ENCODE assay signal across 24 mouse cellular contexts in the genomic region with DNA sequence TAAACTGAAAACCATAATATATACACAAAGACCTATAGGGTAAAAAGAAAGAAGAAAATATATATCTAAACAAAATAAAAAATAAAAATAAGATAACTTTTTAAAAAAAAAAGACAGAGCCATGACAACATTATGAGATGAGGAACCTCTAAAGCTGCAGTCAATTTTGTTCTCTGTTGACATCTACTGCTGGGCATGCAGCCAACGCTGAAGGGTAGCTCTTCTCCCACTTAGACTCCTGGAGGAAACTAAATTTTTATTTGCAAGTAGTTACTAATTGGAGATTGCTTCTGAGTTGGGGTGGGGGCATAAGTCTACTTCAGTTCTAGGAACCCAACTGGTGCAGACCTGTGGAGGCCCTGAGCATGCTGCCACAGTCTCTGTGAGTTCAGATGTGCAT.
DNase-seq lines count a peak whose midpoint lies in the region; ATAC-seq and TF ChIP-seq lines count a peak whose summit lies in the region.
"Had no signal": no experiment of that assay in that cellular context is flagged by ENCODE, and none has a peak within 500 bp of the region (broad histone marks: within the 10 kb centered on the region; RNA-seq: fewer than 3 reads in every experiment).

No protein-coding gene starts in this region.

- peak; percentile 7 for DNase-seq in embryonic facial prominence, embryonic 14.5 days (ENCODE audit: low spot score)
- no peak for DNase-seq in embryonic facial prominence, embryonic 10.5 days (ENCODE audit: low spot score)
- DNase-seq in kidney, postnatal 14 days, result peak; percentile 5
- DNase-seq in lung, embryonic 14.5 days, result peak; percentile 75
- DNase-seq in lung, postnatal 25 days (ENCODE audit: low spot score), result no peak
- peak; percentile 4 for DNase-seq in NIH3T3 (ENCODE audit: low read depth)
- DNase-seq in thymus, adult 2 months, result no peak
- DNase-seq: adrenal gland, adult 2 months; cerebellum, adult 11-12 months; cerebellum, postnatal 25 days; thymus, adult 18-20 months; thymus, postnatal 4 days had no signal

- no peak for ATAC-seq in embryonic facial prominence, embryonic 14.5 days (ENCODE audit: low read depth)
- no peak for ATAC-seq in kidney, embryonic 14.5 days (ENCODE audit: low FRiP score, low TSS enrichment)
- ATAC-seq in lung, embryonic 14.5 days (ENCODE audit: insufficient read depth), result no peak
- ATAC-seq: CD4-positive, CD25-positive, alpha-beta regulatory T cell, adult 4 months; forebrain, embryonic 13.5 days; intestine, postnatal 0 days; midbrain, embryonic 13.5 days; Patski had no signal

- TF ChIP-seq CTCF in lung, embryonic 14.5 days (IDR thresholded peaks at IDR 0.05; ENCODE audit: low read depth), result no peak
- no peak for TF ChIP-seq CTCF in thymus, adult 2 months (IDR thresholded peaks at IDR 0.05; ENCODE audit: borderline replicate concordance, control insufficient read depth, extremely low read depth, insufficient read depth, low read length, poor library complexity)

- H3K27me3 ChIP-seq in embryonic facial prominence, embryonic 14.5 days (replicated peaks; ENCODE audit: control insufficient read depth, insufficient read depth, low read length), result no peaks in the 10 kb centered on the region
- no peaks in the 10 kb centered on the region for H3K27me3 ChIP-seq in embryonic facial prominence, embryonic 10.5 days (replicated peaks; ENCODE audit: low read depth, poor library complexity, severe bottlenecking)
- no peaks in the 10 kb centered on the region for H3K27me3 ChIP-seq in kidney, embryonic 14.5 days (ENCODE audit: control insufficient read depth, insufficient read depth, low read length)
- H3K27me3 ChIP-seq in lung, embryonic 14.5 days (ENCODE audit: insufficient read depth, low read length), result no peaks in the 10 kb centered on the region
- H3K27me3 ChIP-seq in thymus, adult 2 months (ENCODE audit: control insufficient read depth, insufficient read depth, low read length), result no peaks in the 10 kb centered on the region
- H3K27me3 ChIP-seq: embryonic facial prominence, embryonic 13.5 days; forebrain, embryonic 13.5 days; hindbrain, embryonic 12.5 days; limb, embryonic 15.5 days; megakaryocyte, embryonic 14.5 days; midbrain, embryonic 13.5 days had no signal

- no peaks in the 10 kb centered on the region for H3K9me3 ChIP-seq in embryonic facial prominence, embryonic 14.5 days (ENCODE audit: control insufficient read depth, low read length)
- no peaks in the 10 kb centered on the region for H3K9me3 ChIP-seq in embryonic facial prominence, embryonic 10.5 days
- H3K9me3 ChIP-seq in kidney, embryonic 14.5 days (ENCODE audit: control insufficient read depth, low read length), result no peaks in the 10 kb centered on the region
- H3K9me3 ChIP-seq in lung, embryonic 14.5 days (ENCODE audit: low read depth, low read length), result no peaks in the 10 kb centered on the region
- H3K9me3 ChIP-seq: forebrain, embryonic 13.5 days; hindbrain, embryonic 12.5 days; limb, embryonic 15.5 days; megakaryocyte, embryonic 14.5 days; midbrain, embryonic 13.5 days had no signal

- 89% methylated on average over 1 of the region's 1 CpGs for WGBS in embryonic facial prominence, embryonic 14.5 days
- WGBS in embryonic facial prominence, embryonic 10.5 days, result 87% methylated on average over 1 of the region's 1 CpGs
- 61% methylated on average over 1 of the region's 1 CpGs for WGBS in kidney, embryonic 14.5 days
- WGBS in lung, embryonic 14.5 days, result 64% methylated on average over 1 of the region's 1 CpGs
- 69% methylated on average over 1 of the region's 1 CpGs for WGBS in thymus, adult 2 months

- TF ChIP-seq POLR2A in thymus, adult 2 months (IDR thresholded peaks at IDR 0.05; ENCODE audit: control insufficient read depth, extremely low read depth, insufficient read depth, low read length, poor library complexity), result no peak

- no peak overlapping the region for H3K4me3 ChIP-seq in embryonic facial prominence, embryonic 14.5 days (ENCODE audit: low read depth, low read length)
- no peak overlapping the region for H3K4me3 ChIP-seq in embryonic facial prominence, embryonic 10.5 days
- no peak overlapping the region for H3K4me3 ChIP-seq in kidney, embryonic 14.5 days (ENCODE audit: low read length)
- no peak overlapping the region for H3K4me3 ChIP-seq in lung, embryonic 14.5 days (ENCODE audit: low read depth, low read length)
- no peak overlapping the region for H3K4me3 ChIP-seq in thymus, adult 2 months (ENCODE audit: control insufficient read depth, insufficient read depth, low read length)
- H3K4me3 ChIP-seq: embryonic facial prominence, embryonic 13.5 days; forebrain, embryonic 13.5 days; hindbrain, embryonic 12.5 days; limb, embryonic 15.5 days; megakaryocyte, embryonic 14.5 days; midbrain, embryonic 13.5 days had no signal

- H3K4me2 ChIP-seq in embryonic facial prominence, embryonic 14.5 days (ENCODE audit: low read depth, low read length), result no peak overlapping the region
- H3K4me2 ChIP-seq in kidney, embryonic 14.5 days (replicated peaks; ENCODE audit: low read depth, low read length), result no peak overlapping the region
- H3K4me2 ChIP-seq in lung, embryonic 14.5 days, result no peak overlapping the region
- H3K4me2 ChIP-seq: embryonic facial prominence, embryonic 13.5 days; forebrain, embryonic 13.5 days; heart, embryonic 11.5 days; hindbrain, embryonic 12.5 days; limb, embryonic 15.5 days; midbrain, embryonic 13.5 days had no signal

- no peak overlapping the region for H3K27ac ChIP-seq in embryonic facial prominence, embryonic 14.5 days (replicated peaks; ENCODE audit: low read depth, low read length)
- no peak overlapping the region for H3K27ac ChIP-seq in embryonic facial prominence, embryonic 10.5 days (replicated peaks)
- no peak overlapping the region for H3K27ac ChIP-seq in kidney, embryonic 14.5 days (ENCODE audit: low read depth, low read length)
- H3K27ac ChIP-seq in lung, embryonic 14.5 days (ENCODE audit: low read depth), result no peak overlapping the region
- no peak overlapping the region for H3K27ac ChIP-seq in thymus, adult 2 months (ENCODE audit: control insufficient read depth, insufficient read depth, low read length)
- H3K27ac ChIP-seq: embryonic facial prominence, embryonic 13.5 days; forebrain, embryonic 13.5 days; hindbrain, embryonic 12.5 days; limb, embryonic 15.5 days; liver, embryonic 14.5 days; midbrain, embryonic 13.5 days had no signal

- H3K9ac ChIP-seq in embryonic facial prominence, embryonic 14.5 days (ENCODE audit: low read depth, low read length), result no peak overlapping the region
- no peak overlapping the region for H3K9ac ChIP-seq in kidney, embryonic 14.5 days (ENCODE audit: low read depth, low read length)
- no peak overlapping the region for H3K9ac ChIP-seq in lung, embryonic 14.5 days
- H3K9ac ChIP-seq: embryonic facial prominence, embryonic 13.5 days; forebrain, embryonic 13.5 days; hindbrain, embryonic 12.5 days; limb, embryonic 15.5 days; liver, embryonic 14.5 days; midbrain, embryonic 13.5 days had no signal

- H3K36me3 ChIP-seq in embryonic facial prominence, embryonic 14.5 days (ENCODE audit: control insufficient read depth, insufficient read depth, low read length), result no peaks in the 10 kb centered on the region
- no peaks in the 10 kb centered on the region for H3K36me3 ChIP-seq in embryonic facial prominence, embryonic 10.5 days (replicated peaks)
- no peaks in the 10 kb centered on the region for H3K36me3 ChIP-seq in kidney, embryonic 14.5 days (ENCODE audit: control insufficient read depth, insufficient read depth, low read length)
- H3K36me3 ChIP-seq in lung, embryonic 14.5 days (ENCODE audit: insufficient read depth), result no peaks in the 10 kb centered on the region
- no peaks in the 10 kb centered on the region for H3K36me3 ChIP-seq in thymus, adult 2 months (ENCODE audit: control insufficient read depth, insufficient read depth, low read length)
- H3K36me3 ChIP-seq: embryonic facial prominence, embryonic 13.5 days; hindbrain, embryonic 12.5 days; limb, embryonic 15.5 days; midbrain, embryonic 13.5 days had no signal

- H3K4me1 ChIP-seq in embryonic facial prominence, embryonic 14.5 days (ENCODE audit: control insufficient read depth, insufficient read depth, low read length), result no peaks in the 10 kb centered on the region
- H3K4me1 ChIP-seq in embryonic facial prominence, embryonic 10.5 days, result no peaks in the 10 kb centered on the region
- H3K4me1 ChIP-seq in kidney, embryonic 14.5 days (ENCODE audit: control insufficient read depth, insufficient read depth, low read length), result no peaks in the 10 kb centered on the region
- no peaks in the 10 kb centered on the region for H3K4me1 ChIP-seq in lung, embryonic 14.5 days (ENCODE audit: insufficient read depth)
- H3K4me1 ChIP-seq in thymus, adult 2 months (replicated peaks; ENCODE audit: control insufficient read depth, insufficient read depth, low read length), result no peaks in the 10 kb centered on the region
- H3K4me1 ChIP-seq: embryonic facial prominence, embryonic 13.5 days; forebrain, embryonic 13.5 days; hindbrain, embryonic 12.5 days; limb, embryonic 15.5 days; megakaryocyte, embryonic 14.5 days; midbrain, embryonic 13.5 days had no signal

Comparison
In these comparisons a context has a peak if more than half of its experiments do, and no peak if none do; other contexts are left out.
1. DNase-seq: peak in embryonic facial prominence, embryonic 14.5 days (single experiment), kidney, postnatal 14 days (single experiment), lung, embryonic 14.5 days (single experiment) and NIH3T3 (single experiment); none in embryonic facial prominence, embryonic 10.5 days (single experiment), lung, postnatal 25 days (single experiment) and thymus, adult 2 months (single experiment).